Mouse (Mus musculus) urinary bladder, postnatal 25 days (tissue): Measurements from ENCODE around the gene Aox2.
A peak's percentile ranks its signal among the peaks of the same experiment; 100 is the strongest.

Source experiments
- DNase-seq: peaks from one replicate; pipeline ENCODE4 v3.0.0; 2022; ENCODE audit warnings: low spot score

The Aox2 gene

GRCm38 (mm10) chr1:58407321-58407720 lies 129.2 kb downstream of the Aox2 start:
- no peak for DNase-seq

- no peak for DNase-seq
Measured at GRCm38 (mm10) chr1:58408141-58408540, 130.0 kb downstream of the Aox2 start.

- DNase-seq, result no peak
Measured at GRCm38 (mm10) chr1:58409553-58410197, 131.5 kb downstream of the Aox2 start.

- DNase-seq, result no peak
Measured at GRCm38 (mm10) chr1:58410198-58410588, 132.1 kb downstream of the Aox2 start.

GRCm38 (mm10) chr1:58410776-58411175 lies 132.7 kb downstream of the Aox2 start:
- DNase-seq, result no peak

- no peak for DNase-seq
Measured at GRCm38 (mm10) chr1:58415442-58415841, 137.3 kb downstream of the Aox2 start.

GRCm38 (mm10) chr1:58416048-58416447 lies 137.9 kb downstream of the Aox2 start:
- DNase-seq, result no peak

- DNase-seq, result no peak
Measured at GRCm38 (mm10) chr1:58420032-58420431, 141.9 kb downstream of the Aox2 start.

- no peak for DNase-seq
Measured at GRCm38 (mm10) chr1:58420961-58421360, 142.8 kb downstream of the Aox2 start.

GRCm38 (mm10) chr1:58422879-58423278 lies 144.8 kb downstream of the Aox2 start:
- DNase-seq, result peak; percentile 15

GRCm38 (mm10) chr1:58423371-58424248 lies 145.5 kb downstream of the Aox2 start, which contains the start of gene Clk1:
TSS of gene Clk1 (minus strand) at chr1:58424066.
- DNase-seq, result peak; percentile 98

GRCm38 (mm10) chr1:58424551-58424950 lies 146.4 kb downstream of the Aox2 start:
- DNase-seq, result no peak
